Mouse (Mus musculus): Measurements from ENCODE around the gene Nudt14. TPM values are rescaled to one million over a fixed set of nuclear protein-coding genes. Genes with fewer than 3 reads are reported as not detected.
A peak's percentile ranks its signal among the peaks of the same experiment; 100 is the strongest.

The Nudt14 gene
- total and polyA plus RNA-seq, 2 experiments from 2014 or later: 23.6 to 41.8 TPM

GRCm38 (mm10) chr12:112947307-112947706 lies 5.4 kb upstream of the Nudt14 start:
- Histone ChIP-seq H3K9ac (replicated peaks; ENCODE audit: low read length, poor library complexity, severe bottlenecking) (no peak overlapping the region), H3K4me3 (ENCODE audit: low read depth, low read length) (no peak overlapping the region), H3K27me3 (ENCODE audit: insufficient read depth, low read length) (no peaks in the 10 kb centered on the region), H3K4me2 (ENCODE audit: low read depth, low read length, poor library complexity, severe bottlenecking) (no peak overlapping the region), H3K9me3 (ENCODE audit: low read length) (no peaks in the 10 kb centered on the region), H3K4me1 (ENCODE audit: insufficient read depth, low read length) (peaks cover 15% of the 10 kb centered on the region), H3K36me3 (ENCODE audit: insufficient read depth, low read length) (no peaks in the 10 kb centered on the region), H3K27ac (ENCODE audit: low read depth, low read length) (no peak overlapping the region)
- WGBS: 34% methylated on average over 4 of the region's 4 CpGs
- no peak for ATAC-seq (ENCODE audit: low FRiP score)
- TF ChIP-seq CTCF (IDR thresholded peaks at IDR 0.05): peak; percentile 50
- no peak for DNase-seq (ENCODE audit: low spot score)

GRCm38 (mm10) chr12:112943669-112944068 lies 1.7 kb upstream of the Nudt14 start:
- Histone ChIP-seq H3K4me2 (ENCODE audit: low read depth, low read length, poor library complexity, severe bottlenecking) (no peak overlapping the region), H3K27ac (ENCODE audit: low read depth, low read length) (no peak overlapping the region), H3K9me3 (ENCODE audit: low read length) (no peaks in the 10 kb centered on the region), H3K9ac (replicated peaks; ENCODE audit: low read length, poor library complexity, severe bottlenecking) (no peak overlapping the region), H3K27me3 (ENCODE audit: insufficient read depth, low read length) (no peaks in the 10 kb centered on the region), H3K4me1 (ENCODE audit: insufficient read depth, low read length) (peaks cover 5% of the 10 kb centered on the region; the same call in 1 of the 2 replicates), H3K4me3 (ENCODE audit: low read depth, low read length) (no peak overlapping the region), H3K36me3 (ENCODE audit: insufficient read depth, low read length) (no peaks in the 10 kb centered on the region)
- no peak for DNase-seq (ENCODE audit: low spot score)
- no peak for TF ChIP-seq CTCF (IDR thresholded peaks at IDR 0.05)
- no peak for ATAC-seq (ENCODE audit: low FRiP score)
- WGBS: 75% methylated on average over 2 of the region's 2 CpGs

GRCm38 (mm10) chr12:112941156-112941775 lies 658 bp downstream of the Nudt14 start:
- no peak overlapping the region; the same call in 1 of the 2 replicates for H3K27ac ChIP-seq (ENCODE audit: low read depth, low read length)
- peak overlapping the region; percentile 62 for H3K4me3 ChIP-seq (ENCODE audit: low read depth, low read length)
- WGBS: 44% methylated on average over 10 of the region's 10 CpGs

GRCm38 (mm10) chr12:112940710-112941109 lies 1.2 kb downstream of the Nudt14 start:
- Histone ChIP-seq H3K27ac (ENCODE audit: low read depth, low read length) (no peak overlapping the region), H3K9ac (replicated peaks; ENCODE audit: low read length, poor library complexity, severe bottlenecking) (no peak overlapping the region), H3K4me3 (ENCODE audit: low read depth, low read length) (no peak overlapping the region), H3K36me3 (ENCODE audit: insufficient read depth, low read length) (no peaks in the 10 kb centered on the region), H3K4me2 (ENCODE audit: low read depth, low read length, poor library complexity, severe bottlenecking) (0 out of 2 replicates have a peak overlapping the region, but pooled peaks have one; percentile 9), H3K27me3 (ENCODE audit: insufficient read depth, low read length) (no peaks in the 10 kb centered on the region), H3K4me1 (ENCODE audit: insufficient read depth, low read length) (peaks cover 5% of the 10 kb centered on the region; the same call in 1 of the 2 replicates), H3K9me3 (ENCODE audit: low read length) (no peaks in the 10 kb centered on the region)
- DNase-seq (ENCODE audit: low spot score): no peak
- ATAC-seq (ENCODE audit: low FRiP score): no peak
- WGBS: 71% methylated on average over 8 of the region's 9 CpGs
- no peak for TF ChIP-seq CTCF (IDR thresholded peaks at IDR 0.05)

More at GRCm38 (mm10) chr12:112941156-112941775, 658 bp downstream of the Nudt14 start:
- no peaks in the 10 kb centered on the region for H3K27me3 ChIP-seq (ENCODE audit: insufficient read depth, low read length)
- no peaks in the 10 kb centered on the region for H3K9me3 ChIP-seq (ENCODE audit: low read length)
- TF ChIP-seq CTCF (IDR thresholded peaks at IDR 0.05): no peak
- no peak for ATAC-seq (ENCODE audit: low FRiP score)
- DNase-seq (ENCODE audit: low spot score): no peak
- H3K4me2 ChIP-seq (ENCODE audit: low read depth, low read length, poor library complexity, severe bottlenecking): peak overlapping the region; percentile 63
- peak overlapping the region; percentile 82 for H3K9ac ChIP-seq (replicated peaks; ENCODE audit: low read length, poor library complexity, severe bottlenecking)
- peaks cover 5% of the 10 kb centered on the region; the same call in 1 of the 2 replicates for H3K4me1 ChIP-seq (ENCODE audit: insufficient read depth, low read length)
- no peaks in the 10 kb centered on the region for H3K36me3 ChIP-seq (ENCODE audit: insufficient read depth, low read length)

GRCm38 (mm10) chr12:112940238-112940637 lies 1.7 kb downstream of the Nudt14 start:
- Histone ChIP-seq H3K36me3 (ENCODE audit: insufficient read depth, low read length) (no peaks in the 10 kb centered on the region), H3K9ac (replicated peaks; ENCODE audit: low read length, poor library complexity, severe bottlenecking) (no peak overlapping the region), H3K27me3 (ENCODE audit: insufficient read depth, low read length) (no peaks in the 10 kb centered on the region), H3K4me3 (ENCODE audit: low read depth, low read length) (no peak overlapping the region), H3K9me3 (ENCODE audit: low read length) (no peaks in the 10 kb centered on the region), H3K27ac (ENCODE audit: low read depth, low read length) (no peak overlapping the region), H3K4me1 (ENCODE audit: insufficient read depth, low read length) (peaks cover 5% of the 10 kb centered on the region; the same call in 1 of the 2 replicates), H3K4me2 (ENCODE audit: low read depth, low read length, poor library complexity, severe bottlenecking) (0 out of 2 replicates have a peak overlapping the region, but pooled peaks have one; percentile 9)
- TF ChIP-seq CTCF (IDR thresholded peaks at IDR 0.05): no peak
- DNase-seq (ENCODE audit: low spot score): no peak
- no peak for ATAC-seq (ENCODE audit: low FRiP score)
- 84% methylated on average over 4 of the region's 4 CpGs for WGBS

- Histone ChIP-seq H3K4me1 (ENCODE audit: insufficient read depth, low read length) (peaks cover 5% of the 10 kb centered on the region; the same call in 1 of the 2 replicates), H3K27me3 (ENCODE audit: insufficient read depth, low read length) (no peaks in the 10 kb centered on the region), H3K9ac (replicated peaks; ENCODE audit: low read length, poor library complexity, severe bottlenecking) (no peak overlapping the region), H3K9me3 (ENCODE audit: low read length) (no peaks in the 10 kb centered on the region), H3K4me3 (ENCODE audit: low read depth, low read length) (no peak overlapping the region), H3K4me2 (ENCODE audit: low read depth, low read length, poor library complexity, severe bottlenecking) (no peak overlapping the region), H3K36me3 (ENCODE audit: insufficient read depth, low read length) (no peaks in the 10 kb centered on the region), H3K27ac (ENCODE audit: low read depth, low read length) (no peak overlapping the region)
- WGBS: 68% methylated on average over 10 of the region's 10 CpGs
- ATAC-seq (ENCODE audit: low FRiP score): no peak
- peak; percentile 52 for DNase-seq (ENCODE audit: low spot score)
- peak; percentile 60 for TF ChIP-seq CTCF (IDR thresholded peaks at IDR 0.05)
Measured at GRCm38 (mm10) chr12:112938873-112939565, 2.9 kb downstream of the Nudt14 start.
